Mouse (Mus musculus): ENCODE results near the gene Tuba1b.
A peak's percentile ranks its signal among the peaks of the same experiment; 100 is the strongest.
"Not testable (repeated sequence)": the region's sequence is repeated elsewhere in the genome, so short reads cannot be mapped to it uniquely, and the experiment has no call there.

The Tuba1b gene

DNA sequence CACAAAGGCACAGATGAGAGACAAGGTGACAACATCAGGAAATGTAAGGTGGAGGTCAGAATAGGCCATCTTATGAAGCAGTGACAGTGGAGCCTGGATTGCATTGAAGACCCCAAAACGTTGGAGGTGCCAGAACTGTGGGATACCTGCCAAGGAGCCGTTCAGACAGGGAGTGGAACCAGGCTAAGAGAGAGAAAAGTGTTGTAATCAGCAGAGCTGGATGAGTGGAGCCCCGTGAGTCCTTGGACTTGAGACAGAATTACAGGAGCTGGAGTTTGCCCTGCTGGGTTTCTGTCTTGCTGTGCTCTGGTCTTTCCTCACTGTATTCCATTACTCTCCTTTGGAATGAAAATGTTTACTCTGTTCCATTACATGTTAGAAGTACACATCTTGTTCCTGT lies 11.8 kb downstream of the Tuba1b start:
- no peak for DNase-seq

- DNase-seq, result no peak
Measured at GRCm38 (mm10) chr15:98921510-98921909, 12.9 kb downstream of the Tuba1b start.

DNA sequence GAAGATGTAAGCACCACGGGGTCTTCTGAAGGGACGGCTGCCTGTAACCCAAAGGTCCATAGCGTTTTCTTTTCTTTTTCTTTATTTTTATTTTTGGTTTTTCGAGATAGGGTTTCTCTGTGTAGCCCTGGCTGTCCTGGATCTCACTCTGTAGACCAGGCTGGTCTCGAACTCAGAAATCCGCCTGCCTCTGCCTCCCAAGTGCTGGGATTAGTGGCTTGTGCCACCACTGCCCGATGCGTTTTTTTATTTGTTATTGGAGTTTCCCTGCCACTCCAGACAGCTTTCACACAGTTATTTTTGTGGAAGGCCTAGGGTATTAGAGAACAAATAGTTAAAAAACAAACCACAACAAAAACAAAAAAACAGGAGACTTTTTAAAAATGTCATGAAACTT lies 15.9 kb downstream of the Tuba1b start:
- DNase-seq, result not testable (repeated sequence)

GRCm38 (mm10) chr15:98917538-98918498 lies 16.5 kb downstream of the Tuba1b start, which contains the start of gene Lmbr1l:
Gene Lmbr1l, minus strand, starts transcription at chr15:98918231.
- peak; percentile 98 to 100 for DNase-seq

GRCm38 (mm10) chr15:98917091-98917490 lies 17.3 kb downstream of the Tuba1b start:
- DNase-seq, result peak in 1 of 2 experiments; percentile 13

DNA sequence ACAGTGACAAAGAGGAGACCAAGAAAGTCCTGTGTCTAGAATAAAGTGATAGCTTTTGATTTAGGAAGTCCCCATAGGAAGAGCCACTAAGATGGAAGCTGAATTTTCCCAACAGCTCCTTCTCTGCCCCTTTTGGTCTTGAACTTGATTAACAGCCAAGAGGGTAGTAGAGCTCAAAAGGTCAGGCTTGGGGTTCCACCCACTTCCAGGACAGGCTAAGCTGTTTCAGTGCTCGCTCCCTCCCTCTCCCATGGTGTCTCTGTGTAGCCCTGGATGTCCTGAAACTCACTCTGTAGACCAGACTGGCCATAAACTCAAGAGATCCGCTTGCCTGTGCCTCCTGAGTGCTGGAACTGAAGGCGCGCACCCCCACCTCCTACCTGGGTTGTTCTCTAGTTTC lies 18.3 kb downstream of the Tuba1b start:
- no peak for DNase-seq

DNA sequence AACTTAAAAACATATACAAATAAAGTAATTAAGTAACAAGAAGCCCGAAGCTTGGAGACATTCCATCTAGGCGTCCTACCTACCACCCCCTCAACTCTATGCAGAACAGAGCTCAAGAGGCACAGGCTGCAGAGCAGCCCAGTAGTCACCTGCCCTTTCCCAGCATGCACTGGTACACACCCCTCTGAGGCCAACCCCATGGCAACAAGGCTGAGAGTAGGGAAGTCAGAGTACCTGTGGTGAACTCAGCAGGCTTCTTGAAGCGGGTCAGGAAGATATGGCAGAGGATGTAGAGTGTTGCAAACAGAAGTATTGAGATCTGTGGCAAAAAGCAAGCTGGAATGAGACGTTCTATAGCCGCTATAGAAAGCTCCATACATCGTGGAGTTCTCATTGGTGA lies 19.5 kb downstream of the Tuba1b start:
- no peak for DNase-seq

DNA sequence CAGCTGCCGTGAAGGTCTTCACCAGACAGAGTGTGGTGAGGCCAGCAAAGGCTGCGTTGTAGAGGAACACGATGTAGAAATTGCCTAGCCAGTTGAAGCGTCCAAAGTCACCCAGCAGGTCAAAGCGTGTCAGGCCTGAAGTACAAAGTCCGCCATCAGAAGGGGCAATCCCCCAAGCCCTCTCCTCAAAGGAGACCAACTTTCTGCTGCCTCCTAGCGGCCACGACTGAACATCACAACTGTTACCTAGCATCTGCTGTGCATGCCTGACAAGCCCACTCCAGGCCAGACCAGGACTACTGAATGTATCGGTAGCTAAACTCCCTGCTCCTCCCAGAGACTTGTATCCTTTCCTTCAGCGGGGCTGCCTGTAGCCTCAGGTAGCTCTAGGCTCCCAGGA lies 29.7 kb downstream of the Tuba1b start:
- DNase-seq, result peak; percentile 38 to 49

DNA sequence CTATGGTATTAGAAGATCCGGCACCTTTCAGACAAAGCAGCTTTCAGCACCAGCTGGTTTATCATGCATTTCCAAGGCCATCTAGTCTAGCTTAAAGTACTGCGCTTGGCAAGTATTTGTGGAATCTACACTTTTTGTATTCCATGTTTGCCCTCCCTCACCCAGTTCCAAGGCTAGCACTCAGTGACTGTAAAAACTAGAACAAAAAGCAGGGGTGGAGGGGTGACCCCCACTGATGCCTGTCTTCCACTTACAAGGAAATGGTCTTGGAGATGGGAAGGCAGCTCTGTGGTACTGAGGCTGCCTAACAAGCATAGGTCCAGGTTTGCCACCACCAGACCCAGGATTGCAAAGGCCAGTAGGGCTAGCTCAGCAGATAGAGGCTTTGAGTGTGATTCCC lies 31.8 kb downstream of the Tuba1b start:
- no peak for DNase-seq

- no peak for DNase-seq
Measured at GRCm38 (mm10) chr15:98901530-98901929, 32.8 kb downstream of the Tuba1b start.

GRCm38 (mm10) chr15:98897928-98898800 lies 36.2 kb downstream of the Tuba1b start, which contains the start of gene Dhh:
Gene Dhh, minus strand, starts transcription at chr15:98898540.
- DNase-seq, result no peak

DNA sequence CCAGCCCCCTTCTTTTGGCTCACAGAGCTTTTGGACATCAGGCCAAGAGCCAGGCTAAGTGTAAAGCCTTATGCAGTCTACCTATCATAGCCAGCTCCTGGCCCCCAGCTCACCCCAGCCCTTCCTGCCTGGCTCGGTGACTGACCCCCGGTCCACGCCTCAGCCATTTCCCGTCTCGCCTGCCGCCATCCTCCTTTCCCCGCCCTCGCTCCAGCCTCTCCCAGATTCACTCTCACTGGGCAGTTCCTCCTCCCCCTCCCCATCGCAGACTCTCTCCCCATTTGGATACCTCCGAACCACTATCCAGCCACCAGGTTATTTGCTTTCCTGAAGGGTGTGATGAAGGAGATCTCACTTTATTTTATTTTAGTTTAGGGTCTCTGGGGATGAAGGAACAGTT lies 36.9 kb downstream of the Tuba1b start:
- no peak for DNase-seq

DNA sequence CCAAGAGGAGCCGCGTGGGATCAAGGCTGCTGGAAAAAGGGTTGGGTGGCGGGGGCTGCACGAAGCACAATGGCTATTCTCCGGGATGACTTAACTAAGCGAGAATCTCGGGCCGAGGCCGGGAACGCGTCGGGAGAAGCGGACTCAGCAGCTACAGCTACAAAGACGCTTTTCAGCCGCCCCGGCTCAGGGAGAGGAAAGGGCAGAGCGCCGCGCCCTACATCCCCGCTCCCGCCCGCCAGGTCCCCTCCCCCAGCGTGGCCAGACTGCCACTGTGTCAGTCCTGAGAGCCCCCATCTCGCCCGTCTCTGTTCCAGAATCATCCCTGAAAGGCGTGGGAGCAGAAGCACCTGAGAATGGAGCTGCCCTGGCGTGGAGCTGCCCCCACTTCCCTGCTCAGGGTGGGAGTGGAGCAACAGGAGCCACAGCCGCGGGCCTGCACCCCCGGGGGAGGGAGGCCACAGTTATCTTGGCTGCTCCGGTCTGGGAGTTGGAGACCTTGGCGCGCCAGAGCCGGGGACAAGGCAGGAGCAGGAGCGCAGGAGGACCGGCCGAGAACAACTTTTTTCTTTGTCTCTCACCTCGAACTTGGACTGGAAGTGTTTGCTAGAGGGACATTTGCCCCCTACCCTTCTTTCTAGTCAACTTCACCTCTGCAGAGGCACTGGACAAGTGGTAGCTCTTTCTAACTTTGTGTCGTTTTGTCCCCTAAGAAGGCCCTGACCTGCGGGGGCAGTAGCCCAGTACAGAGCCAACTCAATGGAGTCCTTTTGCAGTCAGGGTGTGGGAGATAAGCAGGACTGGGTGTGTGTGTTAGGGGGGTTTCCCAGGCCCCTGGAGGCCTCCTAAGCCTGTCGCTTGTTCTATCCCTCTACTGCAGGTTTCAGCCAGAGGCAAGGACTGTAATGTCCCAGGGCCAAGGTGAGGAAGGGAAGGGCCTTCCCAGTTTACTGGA lies 38.5 kb downstream of the Tuba1b start:
- no peak for DNase-seq

- no peak for DNase-seq
Measured at GRCm38 (mm10) chr15:98894746-98895634, 39.4 kb downstream of the Tuba1b start.

- DNase-seq, result peak; percentile 62
Measured at GRCm38 (mm10) chr15:98893940-98894745, 40.2 kb downstream of the Tuba1b start, which contains the start of gene Rhebl1. Gene Rhebl1, minus strand, starts transcription at chr15:98894540.

DNA sequence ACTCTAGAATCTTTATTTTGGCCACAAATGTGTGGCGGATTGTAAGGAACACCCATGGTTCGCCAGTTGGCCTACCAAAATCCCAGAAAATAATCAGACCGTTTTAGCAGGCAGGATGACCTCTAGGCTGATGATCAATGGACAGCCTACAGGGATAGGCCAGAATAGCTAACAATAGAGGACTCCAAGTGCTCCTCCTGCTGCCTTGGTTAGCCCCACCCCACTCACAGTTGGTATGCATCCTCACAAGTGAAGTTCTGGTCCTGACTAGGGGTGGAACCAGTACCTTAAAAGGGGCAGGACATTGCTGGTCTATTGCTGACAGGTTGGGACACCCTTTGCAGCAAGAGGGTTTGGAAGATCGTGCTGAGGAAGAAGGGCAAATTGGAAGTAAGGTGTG lies 41.3 kb downstream of the Tuba1b start:
- DNase-seq, result no peak

DNA sequence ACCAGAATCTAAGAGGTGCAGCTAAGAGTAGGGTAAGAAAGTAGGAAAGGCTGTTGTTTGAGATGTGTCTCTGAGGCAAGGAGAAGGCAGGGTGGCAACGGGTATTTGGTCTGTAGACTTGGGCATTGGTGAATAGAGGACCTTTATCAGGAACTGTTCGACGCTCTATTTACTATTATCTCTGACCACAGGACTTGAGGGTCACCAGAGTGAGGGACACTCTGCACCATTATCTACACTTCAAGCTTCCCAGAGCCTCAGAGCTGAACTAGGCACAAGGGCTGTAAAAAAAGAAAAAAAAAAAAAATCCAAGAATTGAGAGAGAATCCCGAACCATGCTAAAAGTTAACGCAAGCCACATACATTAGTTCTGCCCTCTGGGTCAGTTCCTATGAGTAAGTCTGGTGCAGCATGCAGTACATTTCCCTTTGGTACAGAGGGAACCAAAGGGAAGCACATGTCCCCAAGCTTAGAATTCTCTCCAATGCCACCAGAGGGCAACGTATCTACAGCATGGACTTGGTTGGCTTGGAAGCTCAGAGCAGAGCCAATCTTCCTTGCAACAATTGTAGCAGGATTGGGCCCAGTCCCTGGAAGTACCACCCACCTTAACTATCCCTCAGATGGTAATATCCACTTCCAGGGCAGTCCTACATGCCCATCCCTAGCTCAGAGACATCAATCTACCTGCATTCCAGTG lies 42.3 kb downstream of the Tuba1b start:
- peak; percentile 73 to 85 for DNase-seq

DNA sequence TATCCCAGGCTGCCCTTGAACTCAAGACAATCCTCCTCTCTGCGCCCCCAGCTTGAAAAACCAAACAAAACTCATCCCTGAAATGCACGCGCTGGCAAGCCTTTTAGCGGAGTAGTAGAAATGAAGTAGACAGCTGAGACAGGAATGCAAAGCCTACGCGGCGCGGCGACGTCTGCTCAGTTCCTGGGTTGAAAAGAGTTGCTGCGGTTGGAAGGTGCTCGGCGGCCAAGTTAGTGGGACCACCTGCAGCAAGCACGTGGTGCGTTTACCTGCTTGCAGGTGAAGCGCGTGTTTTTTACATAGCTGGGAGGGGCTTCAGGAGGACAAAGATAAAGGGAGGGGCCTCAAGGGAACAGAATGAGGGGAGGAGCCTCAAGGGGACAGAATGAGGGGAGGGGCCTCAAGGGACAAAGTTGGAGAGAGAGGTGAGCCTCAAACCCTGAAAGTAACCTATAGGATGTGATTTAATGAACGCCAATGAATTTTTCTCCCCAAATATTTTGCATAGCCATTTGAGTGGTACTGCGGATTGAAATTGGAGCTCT lies 43.1 kb downstream of the Tuba1b start:
- DNase-seq, result no peak

- no peak for DNase-seq
Measured at GRCm38 (mm10) chr15:98887526-98887925, 46.8 kb downstream of the Tuba1b start.
